Mouse (Mus musculus) liver, embryonic 14.5 days (tissue): ENCODE measurements around the gene Fgd2.

Source experiments
- CTCF ChIP-seq: IDR thresholded peaks from 2 replicates; pipeline ENCODE4 v1.5.1; 2016; ENCODE audit warnings: antibody characterized with exemption, low read depth, control low read depth
- EP300 ChIP-seq: IDR thresholded peaks from 2 replicates; pipeline ENCODE4 v1.6.1; 2016; ENCODE audit warnings: antibody characterized with exemption, low read depth

- TF ChIP-seq CTCF (no peak), EP300 (no peak)
Observed at GRCm38 (mm10) chr17:29345272-29345671, 15.4 kb upstream of the Fgd2 start.
